Mouse (Mus musculus) brain, adult 2 months (tissue): Measurements from ENCODE around the gene Mob3c.

Experiments used
- DNase-seq: peaks from one replicate; pipeline ENCODE4 v3.0.0; 2011; ENCODE audit warnings: low read depth, low spot score

The Mob3c gene

DNA sequence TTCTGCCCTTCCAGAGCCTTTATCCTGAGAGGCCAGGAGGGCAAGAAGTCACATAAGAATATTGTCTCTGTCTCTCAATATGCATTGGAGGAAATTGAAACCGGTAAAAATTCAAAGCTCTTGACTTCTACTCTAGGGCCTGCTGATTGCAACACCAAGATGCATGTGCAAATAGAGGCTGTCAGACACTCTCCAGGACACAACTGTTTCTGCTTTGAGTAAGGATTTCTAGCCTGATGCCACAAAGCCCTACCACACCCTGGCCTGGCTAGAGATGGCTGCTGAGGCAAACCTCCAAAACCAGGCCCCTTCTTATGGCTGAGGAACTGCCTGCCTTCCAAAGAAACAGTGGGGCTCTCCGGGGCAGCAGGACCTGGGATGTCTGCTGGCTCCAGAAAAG, 7.7 kb downstream of the Mob3c start:
- no peak for DNase-seq

- DNase-seq = no peak
Measured at GRCm38 (mm10) chr4:115838196-115838595, 10.3 kb downstream of the Mob3c start.

GRCm38 (mm10) chr4:115838696-115839641, 11.1 kb downstream of the Mob3c start, which contains the start of gene Mknk1:
Mknk1 (plus strand) TSS chr4:115839198.
- peak; percentile 97 for DNase-seq

GRCm38 (mm10) chr4:115839956-115840355, 12.1 kb downstream of the Mob3c start:
- no peak for DNase-seq

DNA sequence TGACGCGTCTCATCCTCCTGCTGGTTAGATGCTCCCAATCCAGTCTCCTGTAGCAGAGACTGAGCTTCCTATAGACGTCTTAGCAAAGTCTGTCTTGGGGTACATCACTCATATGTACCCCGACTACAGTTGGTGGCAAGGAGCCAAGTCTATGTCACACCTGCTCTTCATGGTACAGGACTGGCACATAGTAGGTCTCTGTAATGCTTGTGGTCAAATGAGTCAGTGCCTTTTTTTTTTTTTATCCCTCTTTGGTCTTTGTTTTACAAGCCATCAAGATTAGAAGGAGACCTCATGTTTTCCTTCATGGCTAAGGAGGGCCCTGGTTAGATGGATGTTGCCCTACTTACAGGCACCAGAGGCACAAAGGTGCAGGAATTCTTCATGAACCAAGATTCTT, 12.9 kb downstream of the Mob3c start:
- no peak for DNase-seq

DNA sequence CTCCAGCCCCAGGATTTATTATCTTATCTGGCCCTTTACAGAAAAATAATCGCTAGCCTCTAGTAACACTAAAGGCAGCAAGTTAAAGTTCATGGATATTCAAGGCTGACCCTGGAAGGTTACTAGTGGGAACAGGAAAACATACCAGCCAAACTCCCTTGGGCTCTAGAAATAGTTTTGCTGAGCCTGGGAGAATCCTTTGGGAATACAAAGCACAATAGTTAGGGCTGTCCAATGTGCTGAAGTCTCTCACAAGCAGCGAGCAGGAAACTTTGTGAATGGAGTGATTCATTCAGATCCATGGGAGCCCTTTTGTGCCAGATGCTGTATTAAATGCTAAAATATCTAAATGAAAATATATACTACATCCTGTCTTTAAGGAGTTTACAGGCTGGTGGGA, 18.8 kb downstream of the Mob3c start:
- no peak for DNase-seq

DNA sequence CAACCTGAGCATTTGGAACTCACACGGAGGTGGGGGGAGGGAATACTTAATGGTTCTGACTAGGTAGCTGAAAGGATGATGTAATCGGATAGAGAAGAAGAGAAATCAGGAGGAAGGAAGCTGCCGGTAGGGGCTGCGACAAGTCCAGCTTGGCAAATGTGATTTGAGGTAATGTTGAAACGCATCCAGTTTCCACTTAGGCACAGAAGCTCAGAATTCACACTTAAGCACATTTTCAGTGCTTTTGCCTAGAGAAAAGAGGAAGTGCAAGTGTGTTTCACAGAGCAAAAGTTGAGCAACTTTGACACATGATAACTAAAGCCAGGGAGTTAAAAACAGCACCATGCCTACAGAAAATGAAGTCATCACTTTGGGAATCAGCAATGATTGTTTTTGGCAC, 19.5 kb downstream of the Mob3c start:
- DNase-seq = peak; percentile 86

DNA sequence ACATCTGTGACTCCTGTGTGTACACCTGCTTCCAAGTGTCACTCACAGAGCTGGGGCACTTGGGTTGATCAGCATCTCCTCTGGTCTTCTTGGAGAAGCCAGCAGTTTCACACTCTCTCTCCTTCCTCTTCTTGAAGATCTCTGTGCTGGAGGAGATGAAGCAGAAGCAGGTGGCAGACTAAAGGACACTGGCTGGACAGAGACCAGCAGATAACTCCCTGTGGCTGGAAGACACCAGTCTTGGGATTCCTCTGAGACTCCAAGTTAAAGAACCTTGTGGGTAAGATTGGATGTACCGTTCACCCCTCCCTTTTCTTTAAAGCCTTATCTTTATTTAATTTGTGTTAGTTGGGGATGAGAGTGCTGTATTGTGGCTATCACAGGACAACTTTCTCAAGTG, 20.2 kb downstream of the Mob3c start:
- no peak for DNase-seq

- no peak for DNase-seq
Measured at GRCm38 (mm10) chr4:115848990-115849677, 21.2 kb downstream of the Mob3c start.

DNA sequence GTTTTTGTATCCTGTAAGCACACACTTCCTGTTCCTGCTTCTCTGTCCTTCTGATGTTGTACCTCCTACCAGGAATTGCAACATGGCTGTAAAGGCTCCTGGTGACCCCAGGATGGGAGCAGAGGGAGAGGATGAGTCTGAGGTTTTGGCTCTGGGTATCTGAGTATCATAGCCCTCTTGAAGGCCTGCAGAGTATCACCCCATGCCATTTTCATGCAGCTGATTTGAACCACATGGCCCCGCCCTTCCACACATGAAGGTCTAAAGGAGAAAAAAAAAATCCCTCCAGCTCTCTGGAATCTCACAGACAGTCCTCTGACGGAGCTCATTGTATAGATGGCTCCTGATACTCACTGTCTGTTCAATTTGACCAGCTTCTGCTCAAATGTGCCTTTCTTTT, 22.2 kb downstream of the Mob3c start:
- DNase-seq = no peak

GRCm38 (mm10) chr4:115850631-115851030, 22.7 kb downstream of the Mob3c start:
- DNase-seq = no peak

DNA sequence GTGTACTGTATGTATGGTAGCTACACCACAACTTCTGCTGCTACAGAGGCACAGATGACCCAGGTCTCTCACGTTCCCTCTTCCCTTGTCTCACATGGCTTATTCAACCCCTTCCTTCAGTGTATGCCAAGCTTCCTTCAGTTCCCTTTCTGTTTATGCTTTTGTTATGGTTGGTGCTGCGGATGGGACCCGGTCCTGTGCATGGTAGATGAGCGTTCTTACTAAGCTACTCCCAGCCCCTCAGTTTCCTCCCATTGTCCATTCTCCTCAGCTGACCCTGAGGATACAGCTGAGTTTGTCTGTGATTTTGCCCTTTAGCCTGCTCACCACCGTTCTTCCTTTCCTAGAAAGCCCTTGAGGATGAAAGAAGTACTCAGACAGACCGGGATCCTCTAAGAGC, 23.7 kb downstream of the Mob3c start:
- DNase-seq = no peak

DNA sequence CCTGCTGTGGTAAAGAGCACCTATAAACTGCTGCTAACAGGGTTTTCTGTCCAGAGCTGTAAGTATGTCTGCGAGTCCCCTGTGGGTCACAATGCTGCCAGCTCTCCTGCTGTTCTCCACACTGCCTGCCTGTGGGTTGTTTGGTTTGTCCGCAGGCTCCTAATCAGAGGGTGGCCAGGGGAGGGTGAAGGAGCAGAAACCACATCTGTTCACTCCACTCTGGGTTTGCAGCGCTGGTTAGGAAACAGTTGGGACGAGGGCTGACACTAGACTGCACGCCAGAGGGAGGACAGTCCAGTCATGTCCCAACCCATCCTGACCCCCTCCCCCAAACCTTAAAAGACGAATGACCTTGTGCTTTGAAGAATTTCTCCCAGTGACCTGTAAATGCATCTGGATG, 27.2 kb downstream of the Mob3c start:
- no peak for DNase-seq

DNA sequence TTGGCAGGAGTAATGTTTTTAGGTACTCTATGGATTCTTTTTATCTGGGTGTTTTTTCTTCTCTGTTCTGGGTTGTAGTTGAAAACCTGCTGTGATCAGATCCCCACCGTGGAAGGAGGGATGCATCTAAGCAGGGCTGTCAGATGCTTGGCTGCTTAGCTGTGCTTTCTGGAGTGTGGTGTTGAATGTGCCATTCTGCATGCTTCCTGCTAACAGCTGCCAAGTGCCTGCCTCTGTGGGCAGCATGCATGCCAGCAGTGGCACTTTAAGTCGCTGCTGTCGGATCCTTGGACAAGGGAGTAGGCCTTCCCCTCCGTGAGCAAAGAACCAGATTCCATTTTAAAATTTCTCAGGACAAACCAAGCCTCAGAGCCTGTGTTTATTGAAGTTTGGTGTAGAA, 27.7 kb downstream of the Mob3c start:
- DNase-seq = peak; percentile 61

DNA sequence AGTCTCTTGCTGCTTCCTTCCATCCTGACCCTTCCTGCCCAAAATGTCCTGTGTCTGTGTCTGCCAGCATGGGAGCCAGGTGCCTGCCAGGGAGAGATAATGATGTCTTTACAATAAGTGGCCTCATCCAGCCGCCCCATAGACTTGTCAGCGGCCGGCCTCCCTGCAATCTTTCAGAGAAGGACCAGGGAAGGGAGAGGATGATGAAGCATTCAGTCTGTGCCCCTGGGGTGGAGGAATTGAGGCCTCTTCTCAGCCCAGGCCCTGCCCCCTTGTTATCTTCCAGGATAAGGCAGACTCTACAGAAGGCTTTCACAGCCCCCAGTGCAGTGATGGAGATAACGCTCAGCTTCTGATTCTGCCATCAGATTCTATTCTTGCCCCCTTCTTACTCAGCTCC, 28.4 kb downstream of the Mob3c start:
- no peak for DNase-seq

DNA sequence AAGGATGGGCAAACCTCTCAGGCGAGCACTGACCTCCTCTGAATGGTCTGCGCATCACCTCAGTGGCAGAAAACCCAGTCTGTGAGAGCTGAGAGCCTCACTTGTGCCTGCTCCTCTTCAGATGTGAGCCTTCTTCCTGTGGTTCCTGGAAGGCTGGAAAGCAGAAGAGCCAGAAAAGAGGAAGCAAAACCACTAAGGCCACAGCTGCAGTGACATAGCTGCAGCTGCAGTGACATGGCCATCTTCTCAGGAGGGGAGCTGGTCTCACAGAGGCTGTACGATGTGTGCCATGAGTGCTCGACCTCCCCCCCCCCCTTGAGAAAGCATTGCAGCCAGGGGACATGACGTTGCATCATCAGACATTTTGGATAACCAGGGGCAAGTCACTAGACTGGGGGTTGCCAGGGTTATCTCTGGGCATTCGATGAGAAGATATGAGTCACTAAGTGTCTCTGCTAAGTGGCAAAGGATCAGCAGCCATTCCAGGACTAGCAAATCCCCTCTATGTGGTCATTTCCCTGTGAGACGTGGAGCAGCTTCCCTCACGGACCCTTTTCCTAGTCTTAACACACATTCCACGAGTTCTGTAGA, 29.5 kb downstream of the Mob3c start:
- no peak for DNase-seq

GRCm38 (mm10) chr4:115863352-115863751, 35.5 kb downstream of the Mob3c start:
- no peak for DNase-seq

- DNase-seq = no peak
Measured at GRCm38 (mm10) chr4:115863880-115864279, 36.0 kb downstream of the Mob3c start.

GRCm38 (mm10) chr4:115869512-115870210, 41.8 kb downstream of the Mob3c start:
- DNase-seq = peak; percentile 47

GRCm38 (mm10) chr4:115873231-115873630, 45.3 kb downstream of the Mob3c start:
- no peak for DNase-seq

DNA sequence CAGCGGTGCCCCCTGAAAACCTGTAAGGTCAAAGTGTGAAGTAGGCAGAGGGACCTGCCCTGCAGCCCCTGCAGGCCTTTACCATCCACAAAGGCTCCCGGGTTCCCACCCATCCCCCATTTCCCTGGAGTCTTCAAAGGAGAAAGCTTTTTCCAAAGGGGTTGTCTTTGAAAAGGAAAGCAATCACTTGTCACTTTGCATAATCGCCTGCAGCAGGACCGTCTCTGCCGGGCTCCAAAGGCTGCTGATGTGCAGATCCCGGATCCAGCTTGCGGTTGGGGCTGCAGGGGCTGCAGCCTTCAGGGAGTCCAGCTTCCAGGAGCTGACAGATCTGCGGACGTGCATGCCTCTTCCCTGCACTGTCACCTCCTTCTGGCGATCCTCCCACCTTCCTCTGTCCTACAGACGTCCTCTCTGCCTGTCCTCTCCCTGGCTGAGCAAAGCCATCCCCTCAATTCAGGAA, 50.4 kb downstream of the Mob3c start:
- DNase-seq = peak; percentile 30

DNA sequence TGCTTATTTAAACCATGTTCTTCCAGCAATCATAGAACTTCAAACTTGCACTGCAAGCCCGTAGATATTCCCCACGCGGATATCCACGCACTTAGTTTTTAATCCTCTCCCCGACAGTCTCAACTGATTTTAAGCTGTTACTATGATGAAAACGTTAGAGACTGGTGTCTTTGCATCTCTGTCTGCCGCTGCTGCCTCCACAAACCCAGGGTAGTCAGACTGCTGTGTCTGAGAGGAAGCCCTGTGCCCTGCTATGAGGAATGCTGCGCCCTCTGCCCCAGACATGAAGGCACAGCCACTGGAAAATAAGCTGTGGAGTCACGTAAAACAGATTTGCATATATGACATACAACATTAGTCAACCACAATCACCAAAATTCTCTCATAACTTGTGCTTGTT, 50.9 kb downstream of the Mob3c start:
- no peak for DNase-seq
